Mouse (Mus musculus) embryo, embryonic 9.5 days (tissue): ENCODE results near the gene Olfr1242.

Experiments used
- DNase-seq: peaks from one replicate; pipeline ENCODE4 v3.0.0-alpha.2; 2017; ENCODE audit errors: extremely low spot score

The Olfr1242 gene

GRCm38 (mm10) chr2:89498235-89498634 lies at the start of gene Olfr1242:
Olfr1242 (minus strand) TSS chr2:89498335.
- DNase-seq: no peak

- DNase-seq: no peak
Observed at GRCm38 (mm10) chr2:89544516-89544915, 46.4 kb upstream of the Olfr1242 start.

GRCm38 (mm10) chr2:89539923-89540322 lies 41.8 kb upstream of the Olfr1242 start:
- no peak for DNase-seq

- no peak for DNase-seq
Observed at GRCm38 (mm10) chr2:89531387-89531786, 33.3 kb upstream of the Olfr1242 start, which contains the start of gene Olfr1243. Olfr1243 (minus strand) TSS chr2:89531487.

- DNase-seq: no peak
Observed at GRCm38 (mm10) chr2:89487026-89487425, 11.1 kb downstream of the Olfr1242 start, which contains the start of gene Olfr1241. Olfr1241 (minus strand) TSS chr2:89487126.

GRCm38 (mm10) chr2:89442900-89443299 lies 55.2 kb downstream of the Olfr1242 start, which contains the start of gene Olfr1240:
Olfr1240 (minus strand) TSS chr2:89443000.
- DNase-seq: no peak
